Mouse (Mus musculus) kidney, postnatal 4 days (tissue): ENCODE data around the gene Fam84b.

Experiments
- DNase-seq, 2 experiments: peaks; one replicate each; pipeline ENCODE4 v3.0.0; 2021; ENCODE audit warnings: mixed read lengths in 2 of 2

Gene Fam84b

DNA sequence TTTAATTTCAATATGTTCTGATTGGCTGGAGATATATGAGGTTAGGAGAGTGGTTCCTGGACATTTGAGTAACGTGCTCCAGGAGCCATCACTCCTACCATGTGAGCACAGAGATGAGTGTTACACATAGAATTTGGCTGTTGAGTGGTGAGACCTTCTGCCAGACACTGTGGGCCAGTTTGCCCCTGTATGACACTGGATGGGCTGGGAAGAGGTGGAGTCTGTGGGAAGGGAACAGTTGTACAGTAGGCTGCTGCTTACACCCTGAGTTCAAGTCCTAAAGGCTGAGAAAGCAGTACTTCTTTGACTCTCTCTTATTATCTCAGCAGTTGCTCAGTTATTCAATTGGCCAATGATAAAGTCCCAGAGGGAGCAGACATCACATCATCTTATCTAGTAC, 27.4 kb downstream of the Fam84b start:
- DNase-seq: no peak

DNA sequence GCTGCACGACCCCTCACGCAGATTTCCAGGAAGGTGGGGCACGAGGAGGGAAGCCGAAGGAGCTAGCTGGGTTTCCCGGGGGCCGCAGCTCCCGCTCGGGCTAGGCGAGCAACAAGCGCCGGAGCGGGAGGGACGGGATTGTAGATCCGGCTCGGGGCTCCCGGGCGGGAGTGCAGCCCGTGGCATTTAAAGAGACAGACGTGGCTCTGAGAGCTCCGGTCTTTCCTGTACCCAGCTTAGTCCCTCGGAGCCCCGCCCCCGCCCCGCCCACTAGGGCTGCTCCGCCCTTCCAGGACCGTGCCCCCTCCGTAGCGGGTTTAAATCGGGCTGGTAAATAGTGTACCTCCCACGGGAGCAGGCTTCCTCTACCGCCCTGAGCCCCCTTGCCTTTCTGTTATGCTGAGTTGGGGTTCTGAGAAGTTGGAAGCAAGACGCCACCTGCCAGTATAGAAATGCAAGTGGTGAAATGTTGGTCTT, 28.8 kb downstream of the Fam84b start:
- DNase-seq: peak; percentile 94 to 97

DNA sequence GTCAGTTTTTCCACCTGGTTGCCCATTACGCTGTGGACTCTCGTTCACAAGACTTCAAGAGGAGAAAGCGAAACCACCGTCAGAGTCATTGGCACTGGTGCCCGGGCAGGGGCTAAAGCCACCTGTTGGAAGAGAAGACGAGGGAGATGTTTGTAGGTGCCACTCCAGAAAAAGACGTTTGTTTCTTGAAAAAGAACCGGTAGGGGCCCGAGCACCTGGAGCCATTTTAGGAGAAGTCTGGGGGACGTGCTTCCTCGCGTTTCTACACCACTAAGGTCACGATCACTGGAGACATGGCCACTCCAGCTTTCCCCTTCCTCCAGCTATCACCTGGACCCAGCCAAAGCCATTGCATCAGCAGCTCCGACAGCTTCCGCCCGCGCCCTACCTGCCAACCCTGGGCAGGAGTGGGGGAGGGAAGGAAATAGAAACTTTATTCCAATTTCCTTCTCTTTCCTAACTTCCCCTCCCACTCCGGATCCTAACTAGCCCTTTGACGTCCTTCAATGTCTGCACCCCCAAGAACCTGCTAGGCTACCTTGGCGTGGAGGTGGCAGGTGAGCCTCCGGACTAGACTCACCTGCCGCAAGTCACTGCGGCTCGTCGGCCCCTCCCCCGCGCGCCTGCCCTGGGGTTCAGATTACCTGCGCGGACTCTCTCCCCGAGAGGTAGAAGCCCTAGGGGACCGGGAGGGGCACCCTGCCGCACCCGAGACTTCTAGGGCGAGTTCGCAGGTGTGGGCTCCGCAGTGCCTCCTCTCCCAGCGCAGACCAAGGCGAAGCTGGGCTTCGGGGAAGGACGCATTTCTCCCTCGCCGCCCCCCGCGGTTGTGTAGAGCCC, 29.5 kb downstream of the Fam84b start:
- peak; percentile 61 to 72 for DNase-seq

DNA sequence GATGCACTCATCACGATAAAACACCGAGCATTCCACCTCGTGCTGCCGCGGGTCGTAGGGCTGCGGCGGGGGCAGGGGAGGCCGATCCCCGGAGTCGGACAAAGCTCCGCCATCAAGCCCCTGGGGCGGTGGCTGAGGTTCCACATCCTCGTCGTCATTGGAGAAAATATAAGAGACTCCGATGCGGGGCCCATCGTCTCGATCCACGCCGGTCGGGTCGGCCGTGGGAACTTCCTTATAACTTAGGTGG, 30.0 kb downstream of the Fam84b start:
- no peak for DNase-seq

DNA sequence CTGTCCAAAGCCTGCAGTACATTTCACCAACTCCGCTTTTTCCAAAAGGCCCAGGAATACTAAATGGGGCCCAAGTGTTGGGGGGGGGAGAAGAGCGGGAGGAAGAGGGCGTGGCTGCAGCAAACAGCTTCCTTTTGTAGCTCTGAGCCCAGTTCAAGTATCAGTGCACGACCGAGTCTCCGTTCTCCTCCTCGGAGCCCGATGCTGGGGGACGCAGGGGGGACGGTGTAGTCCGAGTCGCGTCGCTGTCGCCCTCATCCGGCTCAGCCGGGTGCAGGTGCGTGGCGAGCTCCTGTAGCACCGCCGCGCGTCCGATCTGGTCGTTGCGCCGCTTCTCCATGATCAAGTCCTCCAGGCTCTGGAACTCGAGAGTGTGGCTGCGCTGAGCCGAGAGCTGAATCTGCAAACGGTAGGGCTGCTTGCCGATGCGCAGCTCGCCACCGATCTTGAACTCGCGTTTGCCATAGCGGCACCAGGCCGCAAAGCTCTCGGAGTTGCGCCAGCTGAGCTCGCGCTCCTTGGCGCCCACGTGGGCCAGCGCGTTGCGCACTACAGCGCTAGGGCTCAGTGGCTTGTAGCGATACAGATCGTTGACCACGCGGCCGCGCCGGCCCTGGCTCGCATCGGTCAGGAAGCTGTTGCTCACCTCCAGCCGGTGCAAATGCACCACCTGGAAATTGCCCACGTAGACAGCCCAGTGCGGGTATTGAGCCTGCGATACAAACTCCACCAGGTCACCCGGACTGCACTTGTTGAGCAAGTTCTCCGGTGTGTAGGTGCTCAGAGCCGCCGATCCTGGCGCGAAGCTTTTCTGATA, 30.6 kb downstream of the Fam84b start:
- peak; percentile 78 to 88 for DNase-seq

DNA sequence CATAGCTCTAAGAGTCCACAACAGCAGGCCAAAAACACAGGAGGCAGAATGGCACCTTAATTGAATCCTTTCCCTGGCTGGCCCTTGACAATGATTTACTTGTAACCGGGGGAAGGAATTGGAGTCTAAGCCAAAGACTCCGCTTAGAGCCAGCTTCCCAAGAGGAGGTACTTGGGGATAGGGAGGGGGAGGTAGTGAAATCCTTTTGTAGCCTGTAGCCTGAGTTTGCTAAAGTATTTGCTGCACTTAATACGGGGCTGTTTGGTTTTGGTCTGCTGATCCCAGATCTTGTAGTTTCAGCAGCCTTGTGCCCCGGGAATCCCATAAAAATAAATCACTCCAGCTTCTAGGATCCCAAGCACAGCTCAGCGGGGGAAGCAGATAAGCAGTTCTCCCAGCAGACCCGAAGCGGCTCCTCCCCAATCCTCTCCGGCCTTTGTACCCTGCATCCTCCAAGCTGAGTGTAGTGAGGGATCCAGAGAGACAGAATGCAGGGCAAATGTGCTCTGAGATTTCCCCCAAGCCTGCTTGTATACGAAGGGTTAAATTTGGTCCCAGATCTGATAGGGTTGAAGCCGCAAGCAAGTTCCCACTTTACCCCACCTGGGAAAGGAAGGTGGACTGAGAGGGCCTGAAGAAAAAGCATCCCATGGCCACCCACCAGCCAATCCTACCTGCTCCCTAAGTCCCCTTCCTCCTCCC, 31.3 kb downstream of the Fam84b start:
- peak; percentile 66 to 76 for DNase-seq

DNA sequence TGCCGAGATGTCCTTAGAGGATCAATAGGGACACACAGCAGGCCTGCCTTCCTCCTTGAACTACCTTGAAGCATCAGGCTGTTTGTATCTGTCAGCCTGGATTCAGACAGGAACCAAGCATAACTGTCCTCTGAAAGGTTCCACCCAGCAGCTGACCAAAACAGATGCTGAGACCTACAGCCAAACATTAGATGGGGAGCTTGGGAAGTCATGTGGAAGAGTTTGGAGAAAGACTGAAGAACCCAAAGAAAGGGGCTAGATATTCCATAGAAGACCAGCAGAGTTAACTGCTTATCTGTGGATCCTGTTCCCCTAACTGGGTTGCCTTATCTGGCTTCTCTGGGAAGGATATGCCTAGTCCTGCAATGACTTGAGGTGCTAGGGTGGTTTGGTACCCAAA, 35.1 kb downstream of the Fam84b start:
- DNase-seq: no peak

- no peak for DNase-seq
Observed at GRCm38 (mm10) chr15:60816478-60816877, 37.1 kb downstream of the Fam84b start.

DNA sequence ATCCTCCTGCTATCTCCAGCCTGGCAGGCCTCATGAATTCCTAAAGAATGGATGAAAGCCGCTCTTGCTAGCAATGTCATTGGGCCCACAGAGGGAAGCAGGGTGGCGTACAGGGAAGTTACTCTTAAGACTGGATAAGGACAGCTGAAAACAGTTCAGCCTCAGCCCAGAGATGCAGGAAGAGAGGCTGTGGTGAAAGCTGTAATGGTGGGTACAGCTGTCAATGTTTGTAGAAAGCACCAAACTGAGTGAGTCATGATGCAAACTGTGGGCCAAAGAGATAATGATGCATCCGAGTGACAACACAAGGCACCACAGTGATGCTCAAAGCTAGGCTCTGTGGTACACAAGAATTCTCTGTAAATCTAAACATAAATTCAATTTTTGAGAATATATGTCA, 39.0 kb downstream of the Fam84b start:
- DNase-seq: no peak

GRCm38 (mm10) chr15:60793041-60793673, 60.4 kb downstream of the Fam84b start:
- no peak for DNase-seq

DNA sequence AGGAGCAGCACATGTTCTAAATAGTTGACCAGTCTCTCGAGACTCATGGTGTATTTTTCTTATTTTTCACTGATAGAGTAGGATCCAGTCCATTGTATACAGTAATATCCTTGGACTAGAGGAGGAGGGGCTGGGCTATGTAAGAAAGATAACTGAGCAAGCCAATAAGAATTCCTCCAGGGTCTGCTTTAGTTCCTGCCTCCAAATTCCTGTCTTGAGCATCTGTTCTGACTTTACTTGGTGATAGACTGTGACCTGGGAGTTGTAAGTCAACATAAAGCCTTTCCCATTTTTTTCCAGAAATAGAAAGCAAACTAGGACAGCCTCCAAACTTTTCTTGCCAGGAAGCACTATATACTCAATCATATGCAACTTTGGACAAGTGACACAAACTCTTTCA, 64.5 kb downstream of the Fam84b start:
- no peak for DNase-seq

DNA sequence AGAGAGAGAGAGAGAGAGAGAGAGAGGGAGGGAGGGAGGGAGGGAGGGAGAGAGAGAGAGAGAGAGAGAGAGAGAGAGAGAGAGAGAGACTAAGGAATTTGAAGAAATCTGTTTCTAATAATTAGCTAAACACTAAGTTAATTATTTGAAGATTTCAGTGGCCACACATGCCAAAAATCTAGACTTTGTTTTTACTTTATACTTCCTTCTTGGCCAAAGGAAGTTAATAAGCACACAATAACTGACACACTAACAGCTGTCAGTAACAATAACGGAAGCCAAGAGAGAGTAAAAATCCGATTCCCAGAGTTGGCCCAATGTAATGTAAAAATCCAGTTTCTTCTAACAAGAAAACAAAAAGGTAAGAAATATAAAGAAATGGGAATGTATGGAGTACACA, 69.8 kb downstream of the Fam84b start:
- no peak for DNase-seq

DNA sequence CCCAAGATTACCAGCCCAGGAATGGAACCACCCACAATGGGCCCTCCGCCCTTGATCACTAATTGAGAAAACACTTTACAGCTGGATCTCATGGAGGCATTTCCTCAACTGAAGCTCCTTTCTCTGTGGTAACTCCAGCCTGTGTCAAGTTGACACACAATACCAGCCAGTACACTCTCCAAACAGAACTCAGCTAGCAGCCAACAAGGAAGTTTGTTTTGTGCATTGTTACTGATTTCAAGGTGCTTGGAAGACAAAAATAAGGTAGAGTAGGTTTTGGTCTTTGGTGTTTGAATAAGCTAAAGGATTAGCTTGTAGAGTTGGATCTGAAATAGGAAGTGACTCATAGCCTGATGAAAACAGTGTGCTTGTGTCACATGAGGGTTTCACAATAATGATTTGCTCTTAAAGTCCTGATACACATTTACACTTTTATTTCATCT, 74.0 kb downstream of the Fam84b start:
- DNase-seq: no peak

DNA sequence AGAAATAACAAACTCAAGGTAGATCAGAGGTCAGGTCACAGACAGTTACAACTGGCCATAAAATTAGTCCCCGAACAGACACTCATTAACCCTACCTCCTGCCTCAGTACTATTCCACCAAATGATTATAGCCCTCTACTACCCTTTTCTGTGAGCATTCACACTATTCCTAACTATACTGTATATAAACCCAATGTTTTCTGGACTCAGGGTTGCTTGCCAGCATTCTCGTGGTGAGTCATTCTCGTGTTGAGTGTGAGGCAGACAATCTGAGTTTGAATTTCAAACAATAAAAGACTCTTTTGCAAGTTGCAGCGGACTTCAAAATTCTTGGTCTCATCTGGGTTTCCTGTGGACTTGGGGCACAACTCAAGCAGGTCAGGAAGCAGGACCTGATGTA, 74.5 kb downstream of the Fam84b start:
- no peak for DNase-seq
